Mouse (Mus musculus) embryonic facial prominence, embryonic 11.5 days (tissue): ENCODE results near the gene Dda1. TPM values are rescaled to one million over a fixed set of nuclear protein-coding genes. Genes with fewer than 3 reads are reported as not detected.

Source experiments
- ATAC-seq: fragments of 200-750 bp; cut with Nextera tagmentation; replicated peaks from 2 replicates; pipeline ENCODE4 v1.8.0; 2017; ENCODE audit warnings: low read depth; ENCODE audit not compliant: insufficient number of reproducible peaks, low FRiP score, low TSS enrichment
- DNase-seq: peaks from one replicate; pipeline ENCODE4 v3.0.0-alpha.2; 2015; ENCODE audit warnings: low spot score
- H3K27ac ChIP-seq: fragments of 300-500 bp; sonication (generic); replicated peaks from 2 replicates; pipeline ENCODE4 v1.5.1; 2014; ENCODE audit warnings: mild to moderate bottlenecking, low read depth, low read length, control low read depth
- H3K27me3 ChIP-seq: fragments of 300-500 bp; sonication (generic); 2 replicates; pipeline ENCODE4 v1.6.1; 2014; ENCODE audit warnings: mild to moderate bottlenecking, low read length, moderate library complexity, mixed read lengths; ENCODE audit not compliant: control insufficient read depth, insufficient read depth
- H3K36me3 ChIP-seq: fragments of 300-500 bp; sonication (generic); replicated peaks from 2 replicates; pipeline ENCODE4 v1.6.1; 2014; ENCODE audit warnings: low read depth, mild to moderate bottlenecking, low read length, moderate library complexity, mixed read lengths; ENCODE audit not compliant: control insufficient read depth, insufficient read depth
- H3K4me1 ChIP-seq: fragments of 300-500 bp; sonication (generic); 2 replicates; pipeline ENCODE4 v1.6.1; 2014; ENCODE audit warnings: low read length, mixed read lengths; ENCODE audit not compliant: control insufficient read depth, insufficient read depth
- H3K4me2 ChIP-seq: fragments of 300-500 bp; sonication (generic); 2 replicates; pipeline ENCODE4 v1.6.1; 2014; ENCODE audit warnings: low read depth, mild to moderate bottlenecking, control low read depth, low read length, moderate library complexity
- H3K4me3 ChIP-seq: fragments of 300-500 bp; sonication (generic); 2 replicates; pipeline ENCODE4 v1.5.1; 2014; ENCODE audit warnings: low read depth, low read length, control low read depth
- H3K9ac ChIP-seq: fragments of 300-500 bp; sonication (generic); replicated peaks from 2 replicates; pipeline ENCODE4 v1.6.1; 2014; ENCODE audit warnings: mild to moderate bottlenecking, control low read depth, low read length
- H3K9me3 ChIP-seq: fragments of 300-500 bp; sonication (generic); replicated peaks from 2 replicates; pipeline ENCODE4 v1.6.1; 2016; ENCODE audit warnings: mild to moderate bottlenecking, low read length, inconsistent platforms, mixed read lengths; ENCODE audit not compliant: control insufficient read depth
- WGBS: fragments of 180-500 bp; shearing (Covaris S2); extraction: QIAGEN DNeasy Blood & Tissue Kit; methylation state at CpG from one replicate; pipeline ENCODE4 v1.1.7; 2014; 5-methylcytosine and 5-hydroxymethylcytosine counted together
- polyA plus RNA-seq: library from polyadenylated mRNA; unstranded; fragments of >200 nt; fragmentation: Nextera tagmentation; extraction: Ambion mirVana; gene quantifications from 2 replicates; pipeline ENCODE4 v1.2.1, GENCODE M21; 2014

Dda1 gene
- polyA plus RNA-seq, 1 experiment from 2014 or later, result 105 TPM

DNA sequence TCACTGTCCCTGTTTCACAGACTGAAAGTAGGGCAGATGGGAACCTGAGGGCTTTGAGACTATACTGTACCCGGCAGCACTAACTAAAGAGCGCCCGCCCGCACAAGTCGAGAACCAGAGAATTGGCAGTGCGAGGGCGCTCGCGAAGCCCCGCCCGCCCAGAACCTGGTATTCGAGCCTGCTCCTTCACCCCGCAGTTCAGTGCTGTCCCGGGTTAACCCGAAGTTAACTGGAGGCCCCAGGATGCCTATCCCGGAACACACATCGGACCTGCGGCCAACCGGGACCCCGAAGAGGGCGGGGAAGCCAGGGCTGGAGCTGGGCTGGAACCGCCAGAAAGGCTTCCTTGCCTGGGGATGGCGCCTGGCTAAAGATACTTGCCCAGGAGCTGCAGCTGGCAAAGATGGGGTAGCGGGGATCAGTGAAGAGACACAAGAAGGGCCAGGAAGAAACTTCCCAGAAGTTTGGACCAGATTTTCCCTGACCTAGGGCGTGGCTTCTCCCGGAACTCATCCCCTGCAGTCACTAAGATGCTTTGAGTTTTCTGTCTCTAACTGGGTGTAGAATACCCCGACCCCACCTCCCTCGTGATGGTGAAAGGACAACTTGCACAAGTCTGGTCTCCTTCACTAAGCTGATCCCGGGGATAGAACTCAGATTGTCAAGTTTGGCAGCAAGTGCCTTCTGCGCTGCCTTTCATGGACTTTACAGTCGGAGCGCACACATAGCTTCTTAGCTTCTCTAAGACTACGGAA is 18.9 kb downstream of the Dda1 start, which contains the start of gene Gtpbp3:
Gene Gtpbp3, plus strand, starts transcription at position 413 of the 755 bp plus-strand sequence.
- no peaks in the 10 kb centered on the region for H3K9me3 ChIP-seq
- H3K27me3 ChIP-seq, result no peaks in the 10 kb centered on the region
- peak within 1 kb of the TSS; percentile 82 for H3K9ac ChIP-seq
- DNase-seq, result peak; percentile 91
- H3K36me3 ChIP-seq, result peaks cover 11% of the 10 kb centered on the region
- peak within 1 kb of the TSS; percentile 99 for H3K4me2 ChIP-seq
- H3K4me3 ChIP-seq, result peak within 1 kb of the TSS; percentile 87
- H3K4me1 ChIP-seq, result peaks cover 2% of the 10 kb centered on the region; the same call in 1 of the 2 replicates
- peak; percentile 46; the same call in 1 of the 2 replicates for ATAC-seq
- H3K27ac ChIP-seq, result peak within 1 kb of the TSS; percentile 87
- under 1% methylated on average over 33 of the region's 33 CpGs for WGBS

DNA sequence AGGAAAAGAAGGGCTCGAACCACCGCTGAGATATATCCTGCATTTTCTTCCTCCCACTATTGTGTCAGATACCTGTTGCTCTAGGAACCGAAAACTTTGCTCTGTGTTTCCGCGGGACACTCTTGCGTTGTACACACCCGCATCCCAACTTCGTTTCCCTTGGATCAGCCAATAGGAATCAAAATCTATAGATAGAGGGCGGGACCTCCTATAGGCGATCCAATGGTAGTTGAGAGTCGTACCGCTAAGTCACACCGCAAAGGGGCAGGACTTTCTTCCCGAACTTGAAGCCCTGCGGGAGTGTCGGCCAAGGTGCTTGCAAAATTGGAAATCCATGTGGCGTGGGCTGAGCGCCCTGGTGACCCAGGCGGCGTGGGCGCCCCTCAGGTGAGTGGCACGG is 19.5 kb downstream of the Dda1 start:
- peak; percentile 76 for ATAC-seq
- peak overlapping the region; percentile 99 for H3K4me2 ChIP-seq
- DNase-seq, result peak; percentile 96
- peaks cover 2% of the 10 kb centered on the region; the same call in 1 of the 2 replicates for H3K4me1 ChIP-seq
- peaks cover 12% of the 10 kb centered on the region for H3K36me3 ChIP-seq
- peak overlapping the region; percentile 82 for H3K9ac ChIP-seq
- peak overlapping the region; percentile 87 for H3K4me3 ChIP-seq
- H3K9me3 ChIP-seq, result no peaks in the 10 kb centered on the region
- peak overlapping the region; percentile 87 for H3K27ac ChIP-seq
- H3K27me3 ChIP-seq, result no peaks in the 10 kb centered on the region
- WGBS, result under 1% methylated on average over 22 of the region's 22 CpGs

DNA sequence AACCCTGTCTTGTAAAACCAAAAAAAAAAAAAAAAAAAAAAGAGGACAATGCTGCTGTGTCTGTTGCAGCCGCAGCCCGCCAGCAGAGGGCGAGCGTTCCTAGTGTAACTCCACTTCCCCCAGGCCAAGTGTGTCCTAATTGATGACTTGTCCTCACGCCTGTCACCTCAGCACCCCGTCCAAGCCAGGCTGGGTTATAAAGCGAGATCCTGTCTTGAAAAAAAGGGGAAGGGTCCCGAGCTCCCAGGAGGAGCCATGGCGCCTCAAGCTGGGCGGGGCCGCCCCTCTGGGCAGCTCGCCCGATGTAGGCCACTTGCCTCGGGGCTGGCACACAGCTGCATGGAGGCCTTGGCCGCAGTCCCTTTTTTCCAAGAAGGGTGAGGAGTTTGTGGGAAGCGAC is 26.0 kb downstream of the Dda1 start:
- 22% methylated on average over 15 of the region's 16 CpGs for WGBS
- Histone ChIP-seq H3K9ac (no peak overlapping the region), H3K27me3 (no peaks in the 10 kb centered on the region), H3K36me3 (peaks cover 10% of the 10 kb centered on the region), H3K4me1 (peaks cover 8% of the 10 kb centered on the region), H3K4me3 (no peak overlapping the region), H3K4me2 (peak overlapping the region; percentile 19), H3K9me3 (no peaks in the 10 kb centered on the region), H3K27ac (no peak overlapping the region)
- ATAC-seq (no peak), DNase-seq (peak; percentile 89)

DNA sequence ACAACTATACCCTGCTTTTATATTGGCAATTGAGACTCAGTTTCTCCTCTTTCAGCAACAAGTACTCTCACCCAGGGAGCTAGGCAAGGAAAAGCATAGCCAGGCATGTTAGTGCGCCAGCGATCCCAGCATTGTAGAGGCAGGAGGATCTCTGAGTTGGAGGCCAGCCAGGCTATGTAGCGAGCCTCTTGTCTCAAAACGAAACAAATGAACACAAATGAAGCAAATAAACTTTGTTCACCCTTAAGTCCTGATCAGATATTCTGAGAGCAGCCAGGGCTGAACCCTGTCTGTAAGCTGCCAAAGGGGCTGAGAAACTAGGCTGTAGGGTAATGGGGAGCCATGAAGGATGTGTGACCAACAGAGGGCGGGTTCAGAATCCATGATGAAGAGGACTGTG is 26.8 kb downstream of the Dda1 start:
- Histone ChIP-seq H3K9ac (no peak overlapping the region), H3K4me3 (no peak overlapping the region), H3K27me3 (no peaks in the 10 kb centered on the region), H3K4me2 (no peak overlapping the region), H3K4me1 (peaks cover 8% of the 10 kb centered on the region), H3K27ac (no peak overlapping the region), H3K36me3 (peaks cover 7% of the 10 kb centered on the region), H3K9me3 (no peaks in the 10 kb centered on the region)
- ATAC-seq (no peak), DNase-seq (no peak)
- WGBS, result 96% methylated on average over 5 of the region's 5 CpGs

DNA sequence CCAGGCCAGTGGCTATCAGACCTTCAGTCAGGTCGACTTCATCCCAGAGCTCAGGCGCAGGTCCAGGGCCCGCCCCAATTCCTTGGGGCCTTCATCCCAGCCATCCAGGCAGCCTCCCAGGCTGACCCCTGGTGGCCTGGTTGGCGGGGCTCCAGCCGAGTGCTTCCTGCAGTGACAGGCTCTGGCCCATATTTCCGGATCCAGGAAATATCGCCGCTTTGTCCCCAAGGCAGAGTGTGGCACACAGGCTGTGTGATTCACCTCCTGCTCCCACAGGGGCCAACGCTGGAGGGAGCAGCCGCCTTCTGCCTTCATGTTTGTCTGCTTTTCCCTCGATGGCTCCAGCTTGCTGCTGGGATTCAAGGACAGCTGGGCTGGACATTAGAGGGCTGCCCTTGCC is 27.5 kb downstream of the Dda1 start:
- ATAC-seq (no peak), DNase-seq (no peak)
- Histone ChIP-seq H3K4me2 (no peak overlapping the region), H3K4me1 (peaks cover 8% of the 10 kb centered on the region), H3K9me3 (no peaks in the 10 kb centered on the region), H3K27ac (no peak overlapping the region), H3K36me3 (peaks cover 7% of the 10 kb centered on the region), H3K27me3 (no peaks in the 10 kb centered on the region), H3K4me3 (no peak overlapping the region), H3K9ac (no peak overlapping the region)
- WGBS, result 24% methylated on average over 11 of the region's 11 CpGs

DNA sequence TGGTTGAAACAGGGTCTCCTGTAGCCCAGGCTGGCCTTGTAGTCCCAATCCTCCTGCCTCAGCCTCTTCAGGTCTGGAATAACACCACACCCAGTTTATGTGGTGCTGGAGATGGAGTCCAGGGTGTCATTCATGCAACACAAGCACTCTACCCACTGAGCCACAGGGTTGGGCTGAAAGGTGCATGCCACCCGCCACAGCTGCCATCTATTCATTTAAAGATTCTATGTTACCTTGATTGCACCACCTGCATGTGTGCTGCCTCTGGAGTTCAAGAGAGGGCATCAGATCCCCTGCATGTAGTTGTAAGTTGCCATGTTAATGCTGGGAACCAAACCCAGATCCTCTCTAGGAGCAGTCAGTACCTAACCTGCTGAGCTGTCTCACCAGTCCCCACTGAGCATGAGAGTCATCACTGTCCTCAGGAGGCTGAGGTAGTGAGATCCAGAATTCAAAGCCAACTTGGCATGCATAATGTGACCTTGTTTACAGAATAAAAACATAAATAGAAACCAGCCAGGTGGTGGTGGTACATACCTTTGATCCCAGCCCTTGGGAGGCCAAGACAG is 28.2 kb downstream of the Dda1 start:
- Histone ChIP-seq H3K9ac (no peak overlapping the region), H3K27me3 (no peaks in the 10 kb centered on the region), H3K4me3 (no peak overlapping the region), H3K36me3 (peaks cover 7% of the 10 kb centered on the region), H3K4me2 (no peak overlapping the region), H3K4me1 (peaks cover 8% of the 10 kb centered on the region), H3K9me3 (no peaks in the 10 kb centered on the region), H3K27ac (no peak overlapping the region)
- WGBS, result 87% methylated on average over 1 of the region's 1 CpGs
- ATAC-seq (no peak), DNase-seq (no peak)

DNA sequence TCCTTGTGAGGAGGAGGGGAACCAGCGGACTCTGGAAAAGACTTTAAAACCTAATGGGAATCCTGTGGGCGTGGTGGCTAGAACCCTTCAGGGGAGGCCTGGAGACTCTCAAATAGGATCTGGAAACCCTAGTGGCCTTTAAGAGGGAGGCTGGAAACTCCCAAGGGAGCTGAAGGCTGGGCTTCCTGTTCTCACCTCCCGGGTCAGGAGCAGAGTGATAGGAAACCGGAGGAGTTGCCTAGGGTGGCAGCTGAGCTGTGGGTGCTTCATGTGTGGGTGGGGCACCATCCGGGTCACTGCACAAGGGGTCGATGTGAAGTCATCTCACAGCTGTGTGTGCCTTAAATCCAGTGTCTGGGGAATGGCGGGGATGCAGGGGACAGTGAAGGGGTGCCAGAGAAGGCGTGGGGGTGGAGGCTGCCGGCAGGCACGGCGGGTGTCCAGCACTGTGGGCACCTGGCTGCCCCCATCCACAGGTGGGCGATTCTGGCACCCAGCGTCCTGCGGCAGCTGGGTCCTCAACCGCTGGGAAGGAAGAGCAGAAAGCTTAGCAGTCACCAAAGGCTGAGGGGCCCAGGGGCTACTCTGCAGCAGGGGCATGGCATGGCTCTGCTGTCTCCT is 29.0 kb downstream of the Dda1 start:
- Histone ChIP-seq H3K4me1 (peaks cover 8% of the 10 kb centered on the region), H3K4me2 (no peak overlapping the region), H3K27me3 (no peaks in the 10 kb centered on the region), H3K9ac (0 out of 2 replicates have a peak overlapping the region, but pooled peaks have one; percentile 14), H3K4me3 (no peak overlapping the region), H3K9me3 (no peaks in the 10 kb centered on the region), H3K36me3 (no peaks in the 10 kb centered on the region; the same call in 1 of the 2 replicates), H3K27ac (0 out of 2 replicates have a peak overlapping the region, but pooled peaks have one; percentile 21)
- DNase-seq (peak; percentile 30), ATAC-seq (no peak)
- WGBS, result 25% methylated on average over 11 of the region's 15 CpGs
